Mouse (Mus musculus) stomach, embryonic 14.5 days (tissue): ENCODE measurements around the gene Wwox. TPM values are rescaled to one million over a fixed set of nuclear protein-coding genes. Genes with fewer than 3 reads are reported as not detected.

Source experiments
- ATAC-seq: fragments of 200-750 bp; cut with Nextera tagmentation; 2 replicates; pipeline ENCODE4 v1.8.0; 2017; ENCODE audit warnings: low read depth, moderate TSS enrichment; ENCODE audit not compliant: insufficient number of reproducible peaks, insufficient read depth, low FRiP score
- H3K27ac ChIP-seq: fragments of 300-500 bp; sonication (generic); 2 replicates; pipeline ENCODE4 v1.5.1; 2014; ENCODE audit warnings: mild to moderate bottlenecking, low read length, moderate library complexity, mixed read lengths
- H3K27me3 ChIP-seq: fragments of 300-500 bp; sonication (generic); 2 replicates; pipeline ENCODE4 v1.6.1; 2014; ENCODE audit warnings: low read length, control low read depth, mixed read lengths; ENCODE audit not compliant: control insufficient read depth, insufficient read depth
- H3K36me3 ChIP-seq: fragments of 300-500 bp; sonication (generic); 2 replicates; pipeline ENCODE4 v1.6.1; 2014; ENCODE audit warnings: mild to moderate bottlenecking, control low read depth, low read length, moderate library complexity, mixed read lengths; ENCODE audit not compliant: control insufficient read depth, insufficient read depth
- H3K4me1 ChIP-seq: fragments of 300-500 bp; sonication (generic); 2 replicates; pipeline ENCODE4 v1.6.1; 2014; ENCODE audit warnings: low read length, control low read depth, mixed read lengths; ENCODE audit not compliant: control insufficient read depth, insufficient read depth
- H3K4me2 ChIP-seq: fragments of 300-500 bp; sonication (generic); replicated peaks from 2 replicates; pipeline ENCODE4 v1.6.1; 2014; ENCODE audit warnings: low read depth, low read length, control low read depth
- H3K4me3 ChIP-seq: fragments of 300-500 bp; sonication (generic); 2 replicates; pipeline ENCODE4 v1.5.1; 2014; ENCODE audit warnings: low read depth, low read length, control low read depth
- H3K9ac ChIP-seq: fragments of 300-500 bp; sonication (generic); replicated peaks from 2 replicates; pipeline ENCODE4 v1.6.1; 2014; ENCODE audit warnings: low read depth, mild to moderate bottlenecking, control low read depth, low read length, moderate library complexity, mixed read lengths
- H3K9me3 ChIP-seq: fragments of 300-500 bp; sonication (generic); 2 replicates; pipeline ENCODE4 v1.6.1; 2016; ENCODE audit warnings: low read depth, low read length, control low read depth; ENCODE audit not compliant: control insufficient read depth
- WGBS: fragments of 180-500 bp; shearing (Covaris S2); extraction: QIAGEN DNeasy Blood & Tissue Kit; methylation state at CpG from one replicate; pipeline ENCODE4 v1.1.7; 2014; 5-methylcytosine and 5-hydroxymethylcytosine counted together
- polyA plus RNA-seq: library from polyadenylated mRNA; unstranded; fragments of >200 nt; fragmentation: Nextera tagmentation; extraction: Ambion mirVana; gene quantifications from 2 replicates; pipeline ENCODE4 v1.2.1, GENCODE M21; 2014

The Wwox gene
- polyA plus RNA-seq, 1 experiment from 2014 or later = 15.4 TPM

DNA sequence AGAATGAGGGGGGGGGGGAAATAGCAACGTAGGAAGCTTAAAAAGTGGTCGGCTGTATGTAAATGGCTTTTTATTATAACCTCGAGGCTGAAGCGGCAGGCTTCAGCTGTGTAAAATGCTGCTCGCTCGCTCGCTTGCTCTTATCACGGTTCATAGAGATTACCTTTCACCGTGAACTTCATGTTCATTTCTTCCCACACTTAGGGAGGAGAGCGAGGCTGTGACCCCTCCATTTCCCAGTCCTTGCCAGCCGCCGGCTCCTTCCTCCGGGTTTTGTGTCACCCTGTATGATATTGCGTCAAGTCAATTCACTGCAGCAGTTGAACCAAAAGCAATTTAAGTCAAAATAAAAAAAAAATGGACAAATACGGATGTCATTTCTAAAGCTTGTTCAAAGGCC is 580.2 kb downstream of the Wwox start:
- H3K4me3 ChIP-seq = no peak overlapping the region
- H3K27ac ChIP-seq = no peak overlapping the region
- no peaks in the 10 kb centered on the region for H3K4me1 ChIP-seq
- no peaks in the 10 kb centered on the region for H3K36me3 ChIP-seq
- no peak overlapping the region for H3K4me2 ChIP-seq
- ATAC-seq = no peak
- no peak overlapping the region for H3K9ac ChIP-seq
- WGBS = 55% methylated on average over 15 of the region's 15 CpGs
- H3K27me3 ChIP-seq = no peaks in the 10 kb centered on the region
- H3K9me3 ChIP-seq = no peaks in the 10 kb centered on the region

DNA sequence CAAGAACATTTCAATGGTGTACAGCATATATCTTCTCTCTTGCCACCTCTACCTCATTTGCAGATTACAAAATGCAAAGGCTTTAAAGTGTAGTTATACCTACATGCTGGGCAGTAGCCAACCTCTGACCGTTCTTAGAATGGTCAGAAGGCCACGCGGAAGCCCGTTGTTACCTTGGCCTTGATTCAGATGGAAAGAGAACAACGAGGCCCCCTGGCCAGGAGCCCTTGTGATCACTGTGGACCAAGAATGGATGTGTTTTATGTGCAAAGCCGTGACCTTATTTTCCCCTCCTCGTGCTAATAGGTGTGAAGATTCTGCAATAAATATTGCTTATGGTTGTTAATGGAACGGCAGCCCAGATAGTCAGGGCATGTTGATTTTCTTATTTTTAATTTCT is 582.3 kb downstream of the Wwox start:
- Histone ChIP-seq H3K27ac (no peak overlapping the region), H3K4me2 (no peak overlapping the region), H3K4me1 (no peaks in the 10 kb centered on the region), H3K27me3 (no peaks in the 10 kb centered on the region), H3K9me3 (no peaks in the 10 kb centered on the region), H3K9ac (no peak overlapping the region), H3K36me3 (no peaks in the 10 kb centered on the region), H3K4me3 (no peak overlapping the region)
- WGBS = 84% methylated on average over 8 of the region's 8 CpGs
- no peak for ATAC-seq

DNA sequence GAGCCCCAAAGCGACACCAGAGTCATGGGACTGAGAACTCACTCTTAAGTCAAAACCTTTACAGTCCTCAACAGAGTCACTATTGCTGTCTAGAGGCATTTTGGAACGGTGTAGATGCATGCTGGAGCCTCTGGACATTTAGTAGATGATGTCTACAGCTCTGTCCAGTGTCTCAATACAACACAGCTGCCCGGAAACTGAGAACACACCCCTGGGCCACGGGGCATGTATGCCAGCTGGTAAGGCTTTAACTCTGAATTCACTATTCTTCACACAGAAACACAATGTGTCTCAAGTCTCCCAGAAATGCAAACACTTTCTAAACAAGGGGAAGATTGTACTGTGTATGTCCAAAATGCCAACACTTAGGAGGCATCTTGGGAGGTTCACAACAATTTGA is 584.6 kb downstream of the Wwox start:
- Histone ChIP-seq H3K4me2 (no peak overlapping the region), H3K36me3 (no peaks in the 10 kb centered on the region), H3K9ac (no peak overlapping the region), H3K4me3 (no peak overlapping the region), H3K27me3 (no peaks in the 10 kb centered on the region), H3K4me1 (peaks cover 4% of the 10 kb centered on the region; the same call in 1 of the 2 replicates), H3K27ac (no peak overlapping the region), H3K9me3 (no peaks in the 10 kb centered on the region)
- ATAC-seq = no peak
- WGBS = 80% methylated on average over 4 of the region's 4 CpGs

DNA sequence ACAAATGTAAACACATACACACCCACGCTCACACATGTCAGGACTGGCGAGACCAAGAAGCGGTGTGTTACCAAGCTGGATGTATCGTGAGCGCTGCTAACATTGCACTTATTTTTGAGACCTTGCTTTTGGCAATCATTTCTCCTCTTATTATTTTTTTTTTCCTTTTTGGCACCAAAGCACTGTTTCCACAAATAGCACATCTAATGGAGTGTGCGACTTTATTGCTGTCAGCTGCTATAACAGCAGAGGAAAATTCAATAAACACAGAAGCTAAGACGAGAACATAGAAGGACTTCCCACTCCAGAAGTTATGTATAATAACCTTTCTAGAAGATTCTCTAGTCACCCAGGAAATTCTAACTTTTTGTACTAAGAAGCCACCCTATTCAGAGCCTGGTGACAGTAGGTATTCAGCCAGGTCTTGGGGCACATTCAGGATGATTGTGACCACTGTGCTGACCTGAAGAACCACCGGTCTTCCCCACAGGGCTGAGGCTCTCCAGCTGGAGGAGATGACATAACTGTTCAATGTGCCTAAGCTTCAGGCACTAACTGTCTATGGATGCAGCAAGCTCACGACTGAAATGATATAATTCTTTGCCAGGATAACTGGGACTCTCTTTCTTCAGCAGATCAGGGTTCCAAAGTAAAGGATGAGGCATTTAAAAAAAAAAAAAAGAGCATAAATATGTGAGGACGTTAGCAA is 586.1 kb downstream of the Wwox start:
- Histone ChIP-seq H3K4me1 (peaks cover 4% of the 10 kb centered on the region; the same call in 1 of the 2 replicates), H3K27me3 (no peaks in the 10 kb centered on the region), H3K4me3 (no peak overlapping the region), H3K9me3 (no peaks in the 10 kb centered on the region), H3K27ac (no peak overlapping the region), H3K4me2 (no peak overlapping the region), H3K9ac (no peak overlapping the region), H3K36me3 (no peaks in the 10 kb centered on the region)
- no peak for ATAC-seq
- WGBS = 59% methylated on average over 10 of the region's 10 CpGs

DNA sequence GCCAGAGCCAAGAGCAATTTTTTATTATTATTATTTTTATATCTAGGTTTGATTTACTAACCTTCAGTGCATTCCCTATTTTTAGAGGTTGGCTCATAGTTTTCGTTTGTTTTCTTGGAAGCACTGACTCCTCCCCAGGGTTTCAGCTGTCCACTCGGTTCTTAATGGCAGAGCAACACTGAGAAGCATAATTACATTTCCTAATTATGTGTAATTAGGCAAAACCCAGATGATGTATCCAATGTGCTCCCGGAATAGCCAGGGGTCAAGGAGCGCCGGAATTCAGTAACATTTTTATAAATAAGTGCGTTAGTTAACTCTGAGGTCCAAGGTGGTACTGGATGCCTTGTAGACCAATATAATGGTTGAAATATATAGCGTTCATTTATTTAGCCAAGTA is 586.7 kb downstream of the Wwox start:
- H3K27me3 ChIP-seq = no peaks in the 10 kb centered on the region
- no peak overlapping the region for H3K27ac ChIP-seq
- WGBS = 77% methylated on average over 7 of the region's 7 CpGs
- no peak overlapping the region for H3K4me2 ChIP-seq
- no peak for ATAC-seq
- peaks cover 4% of the 10 kb centered on the region; the same call in 1 of the 2 replicates for H3K4me1 ChIP-seq
- H3K9ac ChIP-seq = no peak overlapping the region
- no peaks in the 10 kb centered on the region for H3K9me3 ChIP-seq
- H3K4me3 ChIP-seq = no peak overlapping the region
- H3K36me3 ChIP-seq = no peaks in the 10 kb centered on the region

DNA sequence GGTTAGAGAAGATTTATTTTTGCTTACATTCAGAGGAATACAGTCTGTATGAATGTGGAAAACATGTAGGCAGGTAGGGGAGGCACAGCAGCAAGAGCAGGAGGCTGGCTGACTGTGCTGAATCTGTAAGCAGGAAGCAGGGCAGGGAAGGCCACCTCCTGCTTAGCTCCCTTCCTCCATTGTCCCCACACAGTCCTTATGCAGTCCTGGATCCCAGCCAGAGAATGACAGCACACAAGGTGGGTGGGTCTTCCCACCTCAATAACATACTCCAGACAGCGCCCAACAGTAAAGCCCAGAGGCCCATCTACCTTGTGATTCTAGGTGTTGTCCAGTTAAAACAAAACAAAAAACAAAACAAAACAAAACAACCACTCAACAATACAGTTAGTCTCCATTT is 593.7 kb downstream of the Wwox start:
- Histone ChIP-seq H3K27ac (no peak overlapping the region), H3K36me3 (no peaks in the 10 kb centered on the region), H3K4me1 (no peaks in the 10 kb centered on the region), H3K4me3 (no peak overlapping the region), H3K9ac (no peak overlapping the region), H3K9me3 (no peaks in the 10 kb centered on the region), H3K4me2 (no peak overlapping the region), H3K27me3 (no peaks in the 10 kb centered on the region)
- no peak for ATAC-seq
- 73% methylated on average over 1 of the region's 1 CpGs for WGBS

- whole genome bisulfite sequencing = 78% methylated on average over 9 of the region's 9 CpGs
- H3K4me3 ChIP-seq = no peak overlapping the region
- H3K4me1 ChIP-seq = no peaks in the 10 kb centered on the region
- H3K4me2 ChIP-seq = no peak overlapping the region
- no peaks in the 10 kb centered on the region for H3K36me3 ChIP-seq
- H3K9ac ChIP-seq = no peak overlapping the region
- no peaks in the 10 kb centered on the region for H3K9me3 ChIP-seq
- no peak for ATAC-seq
- no peak overlapping the region for H3K27ac ChIP-seq
- no peaks in the 10 kb centered on the region for H3K27me3 ChIP-seq
Observed at GRCm38 (mm10) chr8:115036016-115036415, 596.6 kb downstream of the Wwox start.

DNA sequence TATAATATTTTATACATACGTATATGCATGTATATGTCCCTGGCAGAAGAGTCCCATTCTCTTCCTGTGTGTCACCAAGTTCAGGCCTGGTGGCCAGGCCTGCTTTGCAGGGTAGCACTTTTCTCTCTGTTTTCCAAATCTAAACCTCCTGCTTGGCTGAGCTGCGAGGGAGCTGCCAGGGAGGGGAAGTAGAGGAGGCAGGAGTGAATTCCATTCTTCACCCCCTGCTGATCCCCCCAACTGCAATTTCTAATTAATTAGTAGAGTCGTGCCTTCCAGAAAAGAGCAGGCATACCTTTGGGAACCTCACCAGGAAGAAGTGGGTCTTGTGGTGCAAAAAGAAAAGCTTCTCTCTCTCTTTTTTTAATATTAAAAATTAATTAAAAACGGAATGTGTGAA is 599.0 kb downstream of the Wwox start:
- Histone ChIP-seq H3K4me1 (no peaks in the 10 kb centered on the region), H3K4me2 (no peak overlapping the region), H3K4me3 (no peak overlapping the region), H3K27me3 (no peaks in the 10 kb centered on the region), H3K9ac (no peak overlapping the region), H3K27ac (no peak overlapping the region), H3K36me3 (no peaks in the 10 kb centered on the region), H3K9me3 (no peaks in the 10 kb centered on the region)
- WGBS = 40% methylated on average over 4 of the region's 4 CpGs
- no peak for ATAC-seq

DNA sequence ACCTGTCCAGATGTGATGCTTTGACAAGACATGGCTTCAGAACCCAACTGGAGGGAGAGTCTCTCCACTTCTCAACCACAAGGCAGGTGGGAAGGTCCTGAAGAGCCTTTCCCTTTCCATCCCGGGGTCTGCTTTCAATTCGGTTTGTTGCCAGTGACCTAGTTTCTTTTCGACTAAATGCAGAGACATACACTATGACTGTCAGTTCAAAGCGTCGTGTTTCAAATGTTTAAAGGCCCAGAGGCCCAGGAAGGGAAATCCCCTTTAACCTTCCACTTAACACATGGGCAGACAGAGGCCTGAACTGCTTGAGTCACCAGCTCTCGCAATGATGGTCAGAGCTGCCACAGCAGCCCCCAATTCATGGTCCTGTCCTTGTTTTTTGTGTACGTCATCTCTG is 606.3 kb downstream of the Wwox start:
- Histone ChIP-seq H3K36me3 (no peaks in the 10 kb centered on the region), H3K27ac (no peak overlapping the region), H3K4me3 (no peak overlapping the region), H3K27me3 (no peaks in the 10 kb centered on the region), H3K9me3 (no peaks in the 10 kb centered on the region), H3K9ac (no peak overlapping the region), H3K4me1 (no peaks in the 10 kb centered on the region), H3K4me2 (no peak overlapping the region)
- 51% methylated on average over 7 of the region's 7 CpGs for WGBS
- no peak for ATAC-seq
